Mouse (Mus musculus) myocyte (in vitro differentiated cells): ENCODE data around the gene Parp8.

Experiments used
- CEBPB ChIP-seq: IDR thresholded peaks from 2 replicates; pipeline ENCODE4 v1.6.1; 2011; ENCODE audit warnings: mild to moderate bottlenecking, moderate library complexity; ENCODE audit not compliant: poor library complexity, insufficient read depth, severe bottlenecking
- E2F4 ChIP-seq: IDR thresholded peaks from one replicate; pipeline ENCODE4 v1.6.1; 2011; ENCODE audit warnings: mild to moderate bottlenecking, control low read depth, moderate library complexity; ENCODE audit not compliant: insufficient read depth
- MAX ChIP-seq: IDR thresholded peaks from one replicate; pipeline ENCODE4 v1.6.1; 2011; ENCODE audit warnings: low read depth, mild to moderate bottlenecking, control low read depth
- MYOD1 ChIP-seq, 3 experiments: IDR thresholded peaks; one replicate each; pipeline ENCODE4 v1.6.1; 2011; ENCODE audit warnings: control low read depth in 2 of 3, low read depth in 2 of 3, mild to moderate bottlenecking in 2 of 3, moderate library complexity in 1 of 3; ENCODE audit not compliant: insufficient read length in 2 of 3, control insufficient read depth in 1 of 3
- POLR2A ChIP-seq: IDR thresholded peaks from one replicate; pipeline ENCODE4 v1.6.1; 2011; ENCODE audit warnings: low read depth, mild to moderate bottlenecking, control low read depth, moderate library complexity; ENCODE audit not compliant: insufficient read length
- POLR2AphosphoS2 ChIP-seq: IDR thresholded peaks from one replicate; pipeline ENCODE4 v1.6.1; 2011; ENCODE audit warnings: low read depth, control low read depth; ENCODE audit not compliant: insufficient read length
- SRF ChIP-seq: IDR thresholded peaks from one replicate; pipeline ENCODE4 v1.6.1; 2011; ENCODE audit warnings: low read depth; ENCODE audit not compliant: control insufficient read depth, insufficient read length
- TCF12 ChIP-seq: IDR thresholded peaks from one replicate; pipeline ENCODE4 v1.6.1; 2011; ENCODE audit warnings: mild to moderate bottlenecking, control low read depth; ENCODE audit not compliant: poor library complexity, insufficient read depth, severe bottlenecking
- USF1 ChIP-seq: IDR thresholded peaks from one replicate; pipeline ENCODE4 v1.6.1; 2011; ENCODE audit warnings: low read depth, mild to moderate bottlenecking, control low read depth, moderate library complexity

GRCm38 (mm10) chr13:116948299-116948659, 77.1 kb downstream of the Parp8 start:
- no peak for TF ChIP-seq SRF
- no peak for TF ChIP-seq POLR2A
- no peak for TF ChIP-seq USF1
- TF ChIP-seq POLR2AphosphoS2 = no peak
- no peak for TF ChIP-seq TCF12
- TF ChIP-seq MYOD1 (IDR thresholded peaks at IDR 0.05; ENCODE audit: control insufficient read depth in 1 of 3, insufficient read length in 2 of 3, low read depth in 2 of 3) = no peak
- no peak for TF ChIP-seq E2F4
- TF ChIP-seq MAX = no peak
- no peak for TF ChIP-seq CEBPB
